Mouse (Mus musculus) embryonic facial prominence, embryonic 12.5 days (tissue): Measurements from ENCODE around the gene Krtap4-9. TPM values are rescaled to one million over a fixed set of nuclear protein-coding genes. Genes with fewer than 3 reads are reported as not detected.
"Not testable (repeated sequence)": the region's sequence is repeated elsewhere in the genome, so short reads cannot be mapped to it uniquely, and the experiment has no call there.

Source experiments
- ATAC-seq: fragments of 200-750 bp; cut with Nextera tagmentation; 2 replicates; pipeline ENCODE4 v1.8.0; 2017; ENCODE audit not compliant: insufficient number of reproducible peaks, insufficient read depth, low FRiP score, low TSS enrichment
- H3K27ac ChIP-seq: fragments of 300-500 bp; sonication (generic); 2 replicates; pipeline ENCODE4 v1.5.1; 2016; ENCODE audit warnings: mild to moderate bottlenecking
- H3K27me3 ChIP-seq: fragments of 300-500 bp; sonication (generic); 2 replicates; pipeline ENCODE4 v1.6.1; 2016; ENCODE audit warnings: mild to moderate bottlenecking, moderate library complexity
- H3K36me3 ChIP-seq: fragments of 300-500 bp; sonication (generic); 2 replicates; pipeline ENCODE4 v1.6.1; 2016; ENCODE audit warnings: mild to moderate bottlenecking
- H3K4me1 ChIP-seq: fragments of 300-500 bp; sonication (generic); 2 replicates; pipeline ENCODE4 v1.6.1; 2016
- H3K4me2 ChIP-seq: fragments of 300-500 bp; sonication (generic); replicated peaks from 2 replicates; pipeline ENCODE4 v1.6.1; 2016; ENCODE audit warnings: mild to moderate bottlenecking, moderate library complexity
- H3K4me3 ChIP-seq: fragments of 300-500 bp; sonication (generic); 2 replicates; pipeline ENCODE4 v1.5.1; 2016; ENCODE audit warnings: mild to moderate bottlenecking
- H3K9ac ChIP-seq: fragments of 300-500 bp; sonication (generic); 2 replicates; pipeline ENCODE4 v1.6.1; 2016; ENCODE audit warnings: mild to moderate bottlenecking, moderate library complexity
- H3K9me3 ChIP-seq: fragments of 300-500 bp; sonication (generic); 2 replicates; pipeline ENCODE4 v1.6.1; 2016; ENCODE audit warnings: mild to moderate bottlenecking, moderate library complexity
- WGBS: fragments of 180-500 bp; shearing (Covaris S2); methylation state at CpG from one replicate; pipeline ENCODE4 v1.1.7; 2016; 5-methylcytosine and 5-hydroxymethylcytosine counted together
- polyA plus RNA-seq: library from polyadenylated mRNA; unstranded; fragments of >200 nt; fragmentation: Nextera tagmentation; extraction: Ambion mirVana; gene quantifications from 2 replicates; pipeline ENCODE4 v1.2.1, GENCODE M21; 2016

The Krtap4-9 gene
- polyA plus RNA-seq: not detected in 2 replicates

- not testable (repeated sequence) for H3K9me3 ChIP-seq, H3K27me3 ChIP-seq, H3K4me1 ChIP-seq, ATAC-seq, H3K27ac ChIP-seq, H3K36me3 ChIP-seq, H3K4me2 ChIP-seq, H3K4me3 ChIP-seq, H3K9ac ChIP-seq
Observed at GRCm38 (mm10) chr11:99784900-99785299, at the start of gene Krtap4-9. TSS of gene Krtap4-9 (plus strand) at chr11:99785200.

- no peaks in the 10 kb centered on the region for H3K9me3 ChIP-seq
- no peak overlapping the region for H3K4me2 ChIP-seq
- no peak overlapping the region for H3K9ac ChIP-seq
- no peaks in the 10 kb centered on the region for H3K4me1 ChIP-seq
- H3K36me3 ChIP-seq: no peaks in the 10 kb centered on the region
- H3K27ac ChIP-seq: no peak overlapping the region
- WGBS: 89% methylated on average over 3 of the region's 3 CpGs
- H3K4me3 ChIP-seq: no peak overlapping the region
- no peaks in the 10 kb centered on the region for H3K27me3 ChIP-seq
- ATAC-seq: no peak
Observed at GRCm38 (mm10) chr11:99743985-99744384, 41.0 kb upstream of the Krtap4-9 start.

GRCm38 (mm10) chr11:99758877-99759276 lies 26.1 kb upstream of the Krtap4-9 start:
- WGBS: 82% methylated on average over 1 of the region's 1 CpGs
- no peak for ATAC-seq
- Histone ChIP-seq H3K27me3 (no peaks in the 10 kb centered on the region), H3K4me2 (no peak overlapping the region), H3K27ac (no peak overlapping the region), H3K4me1 (no peaks in the 10 kb centered on the region), H3K4me3 (no peak overlapping the region), H3K9me3 (no peaks in the 10 kb centered on the region), H3K36me3 (no peaks in the 10 kb centered on the region), H3K9ac (no peak overlapping the region)

- no peak for ATAC-seq
- 69% methylated on average over 2 of the region's 2 CpGs for WGBS
- H3K4me1 ChIP-seq: no peaks in the 10 kb centered on the region
Observed at GRCm38 (mm10) chr11:99768410-99768809, 16.6 kb upstream of the Krtap4-9 start.

GRCm38 (mm10) chr11:99772813-99773212 lies 12.2 kb upstream of the Krtap4-9 start, which contains the start of gene Gm11595:
TSS of gene Gm11595 (minus strand) at chr11:99772913.
- not testable (repeated sequence) for H3K4me3 ChIP-seq, ATAC-seq, H3K27ac ChIP-seq, H3K4me2 ChIP-seq, H3K9me3 ChIP-seq, H3K4me1 ChIP-seq, H3K36me3 ChIP-seq, H3K9ac ChIP-seq, H3K27me3 ChIP-seq

More at GRCm38 (mm10) chr11:99768410-99768809, 16.6 kb upstream of the Krtap4-9 start:
- no peak overlapping the region for H3K4me3 ChIP-seq
- no peak overlapping the region for H3K4me2 ChIP-seq
- H3K27ac ChIP-seq: no peak overlapping the region
- no peaks in the 10 kb centered on the region for H3K27me3 ChIP-seq
- H3K9ac ChIP-seq: no peak overlapping the region
- no peaks in the 10 kb centered on the region for H3K36me3 ChIP-seq
- H3K9me3 ChIP-seq: no peaks in the 10 kb centered on the region

GRCm38 (mm10) chr11:99778401-99778800 lies 6.6 kb upstream of the Krtap4-9 start:
- no peak overlapping the region for H3K9ac ChIP-seq
- H3K36me3 ChIP-seq: no peaks in the 10 kb centered on the region
- no peak overlapping the region for H3K4me2 ChIP-seq
- no peaks in the 10 kb centered on the region for H3K4me1 ChIP-seq
- H3K27me3 ChIP-seq: no peaks in the 10 kb centered on the region
- H3K4me3 ChIP-seq: no peak overlapping the region
- 55% methylated on average over 7 of the region's 7 CpGs for WGBS
- no peak overlapping the region for H3K27ac ChIP-seq
- ATAC-seq: no peak
- no peaks in the 10 kb centered on the region for H3K9me3 ChIP-seq

GRCm38 (mm10) chr11:99780604-99781003 lies 4.4 kb upstream of the Krtap4-9 start, which contains the start of gene Krtap4-8:
TSS of gene Krtap4-8 (minus strand) at chr11:99780704.
- no peak for ATAC-seq
- H3K4me3 ChIP-seq: no peak within 1 kb of the TSS
- no peak within 1 kb of the TSS for H3K9ac ChIP-seq
- no peaks in the 10 kb centered on the region for H3K9me3 ChIP-seq
- H3K36me3 ChIP-seq: no peaks in the 10 kb centered on the region
- no peaks in the 10 kb centered on the region for H3K4me1 ChIP-seq
- no peak within 1 kb of the TSS for H3K27ac ChIP-seq
- 91% methylated on average over 2 of the region's 2 CpGs for WGBS
- H3K27me3 ChIP-seq: no peaks in the 10 kb centered on the region
- H3K4me2 ChIP-seq: no peak within 1 kb of the TSS

GRCm38 (mm10) chr11:99793367-99793766 lies 8.4 kb downstream of the Krtap4-9 start, which contains the start of gene Gm11596:
TSS of gene Gm11596 (minus strand) at chr11:99793467.
- ATAC-seq: no peak
- H3K4me3 ChIP-seq: no peak within 1 kb of the TSS
- H3K27ac ChIP-seq: no peak within 1 kb of the TSS
- H3K4me1 ChIP-seq: no peaks in the 10 kb centered on the region
- 80% methylated on average over 2 of the region's 2 CpGs for WGBS
- 0 out of 2 replicates have a peak, but pooled peaks cover 4% of the 10 kb centered on the region for H3K27me3 ChIP-seq
- H3K9ac ChIP-seq: no peak within 1 kb of the TSS
- H3K9me3 ChIP-seq: no peaks in the 10 kb centered on the region
- no peak within 1 kb of the TSS for H3K4me2 ChIP-seq
- H3K36me3 ChIP-seq: no peaks in the 10 kb centered on the region

GRCm38 (mm10) chr11:99798832-99799231 lies 13.8 kb downstream of the Krtap4-9 start, which contains the start of gene Gm11569:
TSS of gene Gm11569 (minus strand) at chr11:99798932.
- not testable (repeated sequence) for H3K9ac ChIP-seq, H3K27ac ChIP-seq, H3K4me2 ChIP-seq, ATAC-seq, H3K4me1 ChIP-seq, H3K9me3 ChIP-seq, H3K27me3 ChIP-seq, H3K36me3 ChIP-seq, H3K4me3 ChIP-seq
- no CpG with 5 or more reads among the region's 1 CpGs for WGBS

- not testable (repeated sequence) for H3K4me1 ChIP-seq, H3K4me3 ChIP-seq, H3K36me3 ChIP-seq, H3K27ac ChIP-seq, H3K9ac ChIP-seq, H3K27me3 ChIP-seq, ATAC-seq, H3K9me3 ChIP-seq, H3K4me2 ChIP-seq
- no CpG with 5 or more reads among the region's 1 CpGs for WGBS
Observed at GRCm38 (mm10) chr11:99804346-99804745, 19.3 kb downstream of the Krtap4-9 start, which contains the start of gene Gm11554. TSS of gene Gm11554 (minus strand) at chr11:99804446.

GRCm38 (mm10) chr11:99809792-99810191 lies 24.8 kb downstream of the Krtap4-9 start, which contains the start of gene Krtap4-13:
TSS of gene Krtap4-13 (minus strand) at chr11:99809892.
- not testable (repeated sequence) for H3K4me1 ChIP-seq, H3K9ac ChIP-seq, H3K36me3 ChIP-seq, H3K4me3 ChIP-seq, H3K4me2 ChIP-seq, H3K27me3 ChIP-seq, H3K27ac ChIP-seq, ATAC-seq, H3K9me3 ChIP-seq

- H3K4me3 ChIP-seq, H3K27me3 ChIP-seq, H3K27ac ChIP-seq, H3K4me2 ChIP-seq, ATAC-seq, H3K9ac ChIP-seq, H3K36me3 ChIP-seq, H3K9me3 ChIP-seq, H3K4me1 ChIP-seq: not testable (repeated sequence)
- WGBS: 84% methylated on average over 2 of the region's 2 CpGs
Observed at GRCm38 (mm10) chr11:99815566-99815965, 30.6 kb downstream of the Krtap4-9 start, which contains the start of gene Gm11564. TSS of gene Gm11564 (minus strand) at chr11:99815666.
